8 mouse cellular contexts compared by ENCODE assay signal in the genomic region with DNA sequence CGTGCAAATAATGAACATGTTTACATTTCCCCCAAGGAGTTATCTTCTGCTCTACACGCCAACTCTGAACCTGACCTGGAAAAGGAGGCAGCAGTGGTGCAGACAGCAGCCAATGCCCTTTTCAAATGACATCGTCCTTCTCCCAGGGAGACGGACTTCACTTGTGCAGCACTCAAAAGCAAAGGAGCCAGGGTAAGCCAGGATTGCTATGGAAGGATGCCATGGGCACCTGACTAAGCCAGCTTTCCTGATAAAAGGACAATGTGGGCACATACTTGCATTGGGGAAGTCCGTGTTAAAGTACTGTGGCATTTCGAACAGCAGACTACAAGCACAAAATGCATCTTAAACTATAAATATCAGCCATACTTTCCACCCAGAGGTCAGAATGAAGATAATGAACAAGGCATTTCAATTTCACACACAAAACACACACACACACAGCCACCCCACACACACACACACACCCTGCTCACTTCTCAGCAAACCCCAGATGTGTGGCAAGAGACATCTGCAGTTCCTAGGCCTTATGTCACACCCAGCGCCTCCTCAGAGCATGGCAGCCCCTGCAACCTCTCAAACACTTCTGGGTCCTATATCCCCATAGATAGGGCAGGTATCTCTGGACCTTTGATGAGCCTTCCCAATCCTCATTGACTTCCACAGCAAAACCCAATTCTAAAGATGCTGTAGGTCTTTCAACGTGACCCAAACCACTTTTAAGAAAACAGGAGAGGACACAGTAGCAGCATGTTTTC. TPM values are rescaled to one million over a fixed set of nuclear protein-coding genes. Genes with fewer than 3 reads are reported as not detected.
DNase-seq lines count a peak whose midpoint lies in the region; ATAC-seq and TF ChIP-seq lines count a peak whose summit lies in the region.

No protein-coding gene starts in this region.

- H3K27me3 ChIP-seq in heart, embryonic 12.5 days (replicated peaks): no peaks in the 10 kb centered on the region
- no peaks in the 10 kb centered on the region for H3K27me3 ChIP-seq in liver, adult 2 months (ENCODE audit: control insufficient read depth, insufficient read depth, low read length)
- no peaks in the 10 kb centered on the region for H3K27me3 ChIP-seq in splenic B cell, adult 2 months (ENCODE audit: control insufficient read depth, insufficient read depth, low read length, poor library complexity, severe bottlenecking)

- H3K9me3 ChIP-seq in heart, embryonic 12.5 days (replicated peaks): no peaks in the 10 kb centered on the region

- H3K4me2 ChIP-seq in heart, embryonic 12.5 days: peak overlapping the region; percentile 99

- 20% methylated on average over 8 of the region's 8 CpGs for WGBS in heart, embryonic 12.5 days
- 27% methylated on average over 8 of the region's 8 CpGs for WGBS in liver, adult 2 months

- intact Hi-C loops in heart, postnatal 25 days (cut with DNase I): loop anchor here (5.0 kb wide), 1 partner anchor 37 kb away; no protein-coding TSS in a partner anchor
- intact Hi-C loops in left cerebral cortex, postnatal 4 days (cut with DNase I): loop anchor here (5.0 kb wide), 1 partner anchor 57 kb away; no protein-coding TSS in a partner anchor

- DNase-seq in heart, adult 11 months: peak; percentile 95
- no peak for DNase-seq in heart, postnatal 25 days (ENCODE audit: low spot score)
- peak; percentile 70 for DNase-seq in cerebellum, adult 9-10 months
- peak; percentile 71 for DNase-seq in liver, adult 2 months (ENCODE audit: extremely low read depth, low read depth, low spot score)
- DNase-seq in splenic B cell, adult 2 months (ENCODE audit: low read depth, low spot score): peak; percentile 17
- no peak for DNase-seq in spleen, adult 12 weeks (ENCODE audit: low spot score)
- DNase-seq in left cerebral cortex, postnatal 4 days: no peak

- no peaks in the 10 kb centered on the region for H3K36me3 ChIP-seq in heart, embryonic 12.5 days
- H3K36me3 ChIP-seq in liver, adult 2 months (ENCODE audit: control insufficient read depth, insufficient read depth, low read length): no peaks in the 10 kb centered on the region
- H3K36me3 ChIP-seq in splenic B cell, adult 2 months (ENCODE audit: control insufficient read depth, insufficient read depth, low read length, poor library complexity, severe bottlenecking): no peaks in the 10 kb centered on the region

- H3K4me3 ChIP-seq in heart, embryonic 12.5 days: peak overlapping the region; percentile 94
- H3K4me3 ChIP-seq in liver, adult 2 months (ENCODE audit: insufficient read depth, low read depth, low read length): no peak overlapping the region

- H3K79me2 ChIP-seq in liver, adult 2 months (ENCODE audit: control insufficient read depth, insufficient read depth, low read length): peaks cover 49% of the 10 kb centered on the region

- H3K9ac ChIP-seq in heart, embryonic 12.5 days: peak overlapping the region; percentile 90
- no peak overlapping the region for H3K9ac ChIP-seq in liver, adult 2 months (ENCODE audit: low read depth, low read length)

- no peak for ATAC-seq in heart, embryonic 12.5 days (ENCODE audit: insufficient number of reproducible peaks, low FRiP score)

- no peak for TF ChIP-seq POLR2A in liver, adult 2 months (IDR thresholded peaks at IDR 0.05; ENCODE audit: extremely low read depth, insufficient read depth, low read length)

- TF ChIP-seq CTCF in liver, adult 2 months (IDR thresholded peaks at IDR 0.05; ENCODE audit: low read depth, low read length): no peak

- peaks cover 67% of the 10 kb centered on the region for H3K4me1 ChIP-seq in heart, embryonic 12.5 days (replicated peaks)
- peaks cover 31% of the 10 kb centered on the region for H3K4me1 ChIP-seq in liver, adult 2 months (ENCODE audit: control insufficient read depth, insufficient read depth, low read length)

- no peak overlapping the region for H3K27ac ChIP-seq in heart, embryonic 12.5 days (ENCODE audit: poor library complexity, severe bottlenecking)
- H3K27ac ChIP-seq in liver, adult 2 months (replicated peaks; ENCODE audit: insufficient read depth, low read depth, low read length): no peak overlapping the region

RNA-seq across cellular contexts. Expression of a gene that starts 2.4 kb away (rescaled TPM):
- 10 to 100 TPM; 18.7 to 19.5 TPM for total RNA-seq in heart, postnatal 25 days (2021)
- polyA plus RNA-seq in heart, embryonic 12.5 days (2016; fragmentation: Nextera tagmentation; extraction: Ambion mirVana): 2.4 and 2.7 TPM in 2 replicates
- total RNA-seq in liver, adult 2 months (2014; rRNA removed): 4.0 and 4.2 TPM in 2 replicates
- polyA plus RNA-seq in liver, adult 2 months (2012; rRNA removed): 3.9 and 4.3 TPM in 2 replicates
- 10 to 100 TPM; 24.5 to 27.9 TPM for total RNA-seq in left cerebral cortex, postnatal 4 days (2021)

RNA-seq across cellular contexts. Expression of a gene that starts 50.7 kb away (rescaled TPM):
- 10 to 100 TPM; 59.2 to 63.1 TPM for total RNA-seq in heart, postnatal 25 days (2021)
- polyA plus RNA-seq in heart, embryonic 12.5 days (2016; fragmentation: Nextera tagmentation; extraction: Ambion mirVana): 4.8 and 6.9 TPM in 2 replicates
- 15.0 and 19.3 TPM in 2 replicates for total RNA-seq in liver, adult 2 months (2014; rRNA removed)
- 14.5 and 15.4 TPM in 2 replicates for polyA plus RNA-seq in liver, adult 2 months (2012; rRNA removed)
- 100 to 1,000 TPM; 199 to 202 TPM for total RNA-seq in left cerebral cortex, postnatal 4 days (2021)

Comparison
In these comparisons a context has a peak if more than half of its experiments do, and no peak if none do; other contexts are left out.
1. DNase-seq: peak in heart, adult 11 months (single experiment), cerebellum, adult 9-10 months (single experiment), liver, adult 2 months (single experiment) and splenic B cell, adult 2 months (single experiment); none in heart, postnatal 25 days (single experiment), spleen, adult 12 weeks (single experiment) and left cerebral cortex, postnatal 4 days (single experiment).